Mouse (Mus musculus) subcutaneous adipose tissue, adult 2 months (tissue): ENCODE results near the gene Gm27021. TPM values are rescaled to one million over a fixed set of nuclear protein-coding genes. Genes with fewer than 3 reads are reported as not detected.

Experiments used
- polyA plus RNA-seq: library from polyadenylated mRNA; depleted of rRNA; stranded (reverse); fragments of >200 nt; gene quantifications from 2 replicates; pipeline ENCODE4 v1.2.3, GENCODE M21; 2012; ENCODE audit warnings: low replicate concordance; rRNA removed

Gm27021 gene
- polyA plus RNA-seq, result 1.2 and 2.5 TPM in 2 replicates

GRCm38 (mm10) chr8:120667561-120668373 lies at the start of gene Gm27021, which contains the start of gene Cox4i1:
TSS of gene Gm27021 (minus strand) at chr8:120668079.
TSS of gene Cox4i1 (plus strand) at chr8:120668222.

GRCm38 (mm10) chr8:120668374-120668905 lies 561 bp upstream of the Gm27021 start, which contains the start of gene Emc8:
TSS of gene Emc8 (minus strand) at chr8:120668573.

GRCm38 (mm10) chr8:120647532-120647931 lies 20.3 kb downstream of the Gm27021 start, which contains the start of gene 1190005I06Rik:
TSS of gene 1190005I06Rik (minus strand) at chr8:120647632.

GRCm38 (mm10) chr8:120588908-120589771 lies 78.7 kb downstream of the Gm27021 start, which contains the start of gene Gins2:
TSS of gene Gins2 (minus strand) at chr8:120589304.

Other genes starting within 250 kb of the Gm27021 start
- gene Gins2, start 78.8 kb downstream of the Gm27021 start, polyA plus RNA-seq, result 25.1 and 25.7 TPM in 2 replicates
- 14.9 and 20.5 TPM in 2 replicates for gene 1190005I06Rik, start 20.4 kb downstream of the Gm27021 start, polyA plus RNA-seq
- 1,273 and 1,531 TPM in 2 replicates for gene Cox4i1, start 143 bp upstream of the Gm27021 start, polyA plus RNA-seq
- 112 and 118 TPM in 2 replicates for gene Emc8, start 494 bp upstream of the Gm27021 start, polyA plus RNA-seq
- 20.2 and 30.0 TPM in 2 replicates for gene Irf8, start 68.3 kb upstream of the Gm27021 start, polyA plus RNA-seq